Mouse (Mus musculus) liver, embryonic 12.5 days (tissue): ENCODE results near the gene Ccdc186. TPM values are rescaled to one million over a fixed set of nuclear protein-coding genes. Genes with fewer than 3 reads are reported as not detected.
"Not testable (repeated sequence)": the region's sequence is repeated elsewhere in the genome, so short reads cannot be mapped to it uniquely, and the experiment has no call there.

Experiments used
- ATAC-seq: fragments of 200-750 bp; cut with Nextera tagmentation; 2 replicates; pipeline ENCODE4 v1.8.0; 2017; ENCODE audit warnings: moderate number of reproducible peaks, mild to moderate bottlenecking, moderate library complexity
- H3K27ac ChIP-seq: fragments of 300-500 bp; sonication (generic); 2 replicates; pipeline ENCODE4 v1.5.1; 2016; ENCODE audit warnings: mild to moderate bottlenecking
- H3K27me3 ChIP-seq: fragments of 300-500 bp; sonication (generic); replicated peaks from 2 replicates; pipeline ENCODE4 v1.6.1; 2016; ENCODE audit warnings: mild to moderate bottlenecking, moderate library complexity
- H3K36me3 ChIP-seq: fragments of 300-500 bp; sonication (generic); 2 replicates; pipeline ENCODE4 v1.6.1; 2016; ENCODE audit warnings: mild to moderate bottlenecking, moderate library complexity
- H3K4me1 ChIP-seq: fragments of 300-500 bp; sonication (generic); 2 replicates; pipeline ENCODE4 v1.6.1; 2016
- H3K4me2 ChIP-seq: fragments of 300-500 bp; sonication (generic); 2 replicates; pipeline ENCODE4 v1.6.1; 2016; ENCODE audit warnings: mild to moderate bottlenecking, moderate library complexity
- H3K4me3 ChIP-seq: fragments of 300-500 bp; sonication (generic); 2 replicates; pipeline ENCODE4 v1.5.1; 2016; ENCODE audit warnings: mild to moderate bottlenecking, moderate library complexity
- H3K9ac ChIP-seq: fragments of 300-500 bp; sonication (generic); 2 replicates; pipeline ENCODE4 v1.6.1; 2016; ENCODE audit warnings: mild to moderate bottlenecking, moderate library complexity
- H3K9me3 ChIP-seq: fragments of 300-500 bp; sonication (generic); replicated peaks from 2 replicates; pipeline ENCODE4 v1.6.1; 2016; ENCODE audit warnings: mild to moderate bottlenecking, moderate library complexity
- WGBS: fragments of 180-500 bp; shearing (Covaris S2); methylation state at CpG from one replicate; pipeline ENCODE4 v1.1.7; 2016; ENCODE audit not compliant: insufficient replicate concordance; 5-methylcytosine and 5-hydroxymethylcytosine counted together
- polyA plus RNA-seq: library from polyadenylated mRNA; unstranded; fragments of >200 nt; fragmentation: Nextera tagmentation; extraction: Ambion mirVana; gene quantifications from 2 replicates; pipeline ENCODE4 v1.2.1, GENCODE M21; 2016

Gene Ccdc186
- polyA plus RNA-seq, 1 experiment from 2014 or later = 7.7 TPM

- WGBS = 26% methylated on average over 8 of the region's 8 CpGs
- peak overlapping the region; percentile 88; the same call in 1 of the 2 replicates for H3K27ac ChIP-seq
- peaks cover 45% of the 10 kb centered on the region for H3K4me1 ChIP-seq
- no peak overlapping the region for H3K4me3 ChIP-seq
- no peaks in the 10 kb centered on the region for H3K9me3 ChIP-seq
- H3K36me3 ChIP-seq = peaks cover 84% of the 10 kb centered on the region
- H3K4me2 ChIP-seq = peak overlapping the region; percentile 56
- H3K9ac ChIP-seq = no peak overlapping the region; the same call in 1 of the 2 replicates
- H3K27me3 ChIP-seq = no peaks in the 10 kb centered on the region
- peak; percentile 57 for ATAC-seq
Observed at GRCm38 (mm10) chr19:56800226-56800625, 21.8 kb downstream of the Ccdc186 start.

DNA sequence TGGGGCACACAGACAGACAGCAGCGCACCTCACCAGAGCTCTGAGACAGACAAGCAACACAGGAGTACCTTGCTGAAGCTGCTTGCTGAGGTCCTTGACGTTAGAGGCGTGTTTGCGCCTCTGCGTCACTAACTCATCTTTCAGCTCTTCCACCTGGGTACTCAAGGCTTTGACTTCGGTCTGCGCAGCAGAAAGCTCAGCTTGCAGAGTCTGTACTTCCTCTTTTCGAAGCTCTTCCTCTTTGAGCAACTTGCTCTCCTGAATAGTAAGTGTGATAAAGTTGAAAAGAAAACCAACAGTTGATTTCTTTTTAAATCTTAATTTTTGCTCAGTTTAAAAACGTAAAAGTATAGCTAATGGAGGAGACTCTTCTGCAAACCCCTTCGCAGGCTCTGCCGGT lies 24.6 kb downstream of the Ccdc186 start:
- Histone ChIP-seq H3K4me2 (no peak overlapping the region), H3K9me3 (no peaks in the 10 kb centered on the region), H3K27me3 (no peaks in the 10 kb centered on the region), H3K27ac (no peak overlapping the region), H3K9ac (no peak overlapping the region), H3K4me1 (peaks cover 30% of the 10 kb centered on the region), H3K36me3 (peaks cover 88% of the 10 kb centered on the region), H3K4me3 (no peak overlapping the region)
- WGBS = 64% methylated on average over 11 of the region's 11 CpGs
- no peak for ATAC-seq

DNA sequence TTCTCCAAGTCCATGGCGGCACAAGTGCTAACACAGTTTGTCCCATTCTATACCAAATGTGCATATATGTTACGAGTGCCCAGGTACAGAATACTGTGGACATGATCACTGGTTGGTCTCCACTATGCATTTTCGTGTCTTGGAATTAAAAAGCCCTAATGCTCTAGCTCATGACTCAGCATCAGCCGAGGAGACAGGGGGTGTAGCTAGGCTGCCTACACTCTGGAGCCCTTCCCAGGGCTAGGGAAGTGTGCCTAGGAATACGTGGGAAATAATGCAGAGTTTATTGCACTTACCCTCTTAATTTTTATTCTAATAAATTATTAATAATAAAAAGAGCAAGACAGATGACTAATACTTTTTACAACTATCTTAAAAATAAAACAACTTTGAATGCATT lies 33.0 kb downstream of the Ccdc186 start:
- Histone ChIP-seq H3K4me2 (no peak overlapping the region), H3K9ac (no peak overlapping the region), H3K4me1 (no peaks in the 10 kb centered on the region), H3K36me3 (peaks cover 60% of the 10 kb centered on the region), H3K27me3 (no peaks in the 10 kb centered on the region), H3K9me3 (no peaks in the 10 kb centered on the region), H3K4me3 (no peak overlapping the region), H3K27ac (no peak overlapping the region)
- ATAC-seq = no peak
- WGBS = 75% methylated on average over 5 of the region's 5 CpGs

GRCm38 (mm10) chr19:56787911-56788310 lies 34.1 kb downstream of the Ccdc186 start:
- Histone ChIP-seq H3K4me3 (no peak overlapping the region), H3K9ac (no peak overlapping the region), H3K9me3 (no peaks in the 10 kb centered on the region), H3K27ac (no peak overlapping the region), H3K4me1 (no peaks in the 10 kb centered on the region), H3K36me3 (peaks cover 52% of the 10 kb centered on the region), H3K27me3 (no peaks in the 10 kb centered on the region), H3K4me2 (no peak overlapping the region)
- 83% methylated on average over 7 of the region's 7 CpGs for WGBS
- no peak for ATAC-seq

DNA sequence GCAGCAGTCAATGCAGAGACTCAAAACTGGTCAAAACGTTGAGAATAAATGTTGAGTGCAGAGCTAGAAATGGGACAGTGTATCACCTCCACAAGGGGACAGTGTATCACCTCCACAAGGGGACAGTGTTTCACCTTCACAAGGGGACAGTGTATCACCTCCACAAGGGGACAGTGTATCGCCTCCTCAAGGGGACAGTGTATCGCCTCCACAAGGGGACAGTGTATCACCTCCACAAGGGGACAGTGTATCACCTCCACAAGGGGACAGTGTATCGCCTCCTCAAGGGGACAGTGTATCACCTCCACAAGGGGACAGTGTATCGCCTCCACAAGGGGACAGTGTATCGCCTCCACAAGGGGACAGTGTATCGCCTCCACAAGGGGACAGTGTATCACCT lies 43.5 kb downstream of the Ccdc186 start:
- ATAC-seq, H3K9me3 ChIP-seq: not testable (repeated sequence)
- WGBS = 84% methylated on average over 7 of the region's 7 CpGs

DNA sequence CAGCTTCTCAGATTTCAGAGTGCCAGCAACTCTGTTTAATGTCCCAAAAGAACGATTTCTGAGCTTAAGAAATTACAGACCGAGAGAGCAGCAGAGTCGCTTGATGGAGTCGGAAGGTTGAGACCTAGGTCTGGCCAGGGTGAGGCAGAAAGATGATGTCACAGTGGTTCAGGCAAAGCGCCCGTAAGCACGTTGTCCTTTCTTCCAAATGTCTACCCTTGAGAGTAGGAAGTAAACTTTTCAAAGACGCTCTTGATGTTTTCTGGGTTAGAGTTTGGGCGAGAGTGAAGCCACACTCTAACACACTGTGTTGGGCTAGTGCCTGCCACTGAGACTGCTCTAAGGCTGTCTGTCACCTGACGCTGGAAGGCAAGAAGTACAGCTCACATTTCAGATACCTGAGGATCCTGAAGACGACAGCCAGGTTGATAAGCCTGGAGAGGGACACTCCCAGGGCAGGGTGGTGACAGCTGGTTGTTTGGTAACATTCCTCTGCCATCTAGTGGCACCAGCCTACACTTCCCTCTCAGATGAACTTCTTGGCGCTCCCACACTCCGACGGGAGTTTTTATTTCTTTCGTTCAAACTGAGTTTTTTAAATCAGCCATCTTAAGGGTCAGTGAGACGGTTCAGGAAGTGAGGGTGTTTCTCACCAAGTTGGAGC lies 45.1 kb downstream of the Ccdc186 start:
- no peak for ATAC-seq
- Histone ChIP-seq H3K4me1 (peaks cover 6% of the 10 kb centered on the region; the same call in 1 of the 2 replicates), H3K4me3 (no peak overlapping the region), H3K9ac (no peak overlapping the region), H3K27me3 (peaks cover 43% of the 10 kb centered on the region), H3K36me3 (no peaks in the 10 kb centered on the region), H3K9me3 (no peaks in the 10 kb centered on the region), H3K27ac (no peak overlapping the region), H3K4me2 (no peak overlapping the region)
- 29% methylated on average over 16 of the region's 16 CpGs for WGBS

More for the DNA sequence above, 43.5 kb downstream of the Ccdc186 start:
- H3K27me3 ChIP-seq = peaks cover 43% of the 10 kb centered on the region
- H3K36me3 ChIP-seq, H3K9ac ChIP-seq, H3K4me3 ChIP-seq, H3K4me1 ChIP-seq, H3K27ac ChIP-seq, H3K4me2 ChIP-seq: not testable (repeated sequence)

GRCm38 (mm10) chr19:56775893-56776718 lies 45.9 kb downstream of the Ccdc186 start:
- Histone ChIP-seq H3K27me3 (peaks cover 49% of the 10 kb centered on the region), H3K4me3 (no peak overlapping the region), H3K27ac (no peak overlapping the region), H3K4me2 (peak overlapping the region; percentile 45), H3K9me3 (no peaks in the 10 kb centered on the region), H3K9ac (no peak overlapping the region), H3K4me1 (peaks cover 6% of the 10 kb centered on the region; the same call in 1 of the 2 replicates), H3K36me3 (no peaks in the 10 kb centered on the region)
- WGBS = 10% methylated on average over 18 of the region's 18 CpGs
- no peak for ATAC-seq

DNA sequence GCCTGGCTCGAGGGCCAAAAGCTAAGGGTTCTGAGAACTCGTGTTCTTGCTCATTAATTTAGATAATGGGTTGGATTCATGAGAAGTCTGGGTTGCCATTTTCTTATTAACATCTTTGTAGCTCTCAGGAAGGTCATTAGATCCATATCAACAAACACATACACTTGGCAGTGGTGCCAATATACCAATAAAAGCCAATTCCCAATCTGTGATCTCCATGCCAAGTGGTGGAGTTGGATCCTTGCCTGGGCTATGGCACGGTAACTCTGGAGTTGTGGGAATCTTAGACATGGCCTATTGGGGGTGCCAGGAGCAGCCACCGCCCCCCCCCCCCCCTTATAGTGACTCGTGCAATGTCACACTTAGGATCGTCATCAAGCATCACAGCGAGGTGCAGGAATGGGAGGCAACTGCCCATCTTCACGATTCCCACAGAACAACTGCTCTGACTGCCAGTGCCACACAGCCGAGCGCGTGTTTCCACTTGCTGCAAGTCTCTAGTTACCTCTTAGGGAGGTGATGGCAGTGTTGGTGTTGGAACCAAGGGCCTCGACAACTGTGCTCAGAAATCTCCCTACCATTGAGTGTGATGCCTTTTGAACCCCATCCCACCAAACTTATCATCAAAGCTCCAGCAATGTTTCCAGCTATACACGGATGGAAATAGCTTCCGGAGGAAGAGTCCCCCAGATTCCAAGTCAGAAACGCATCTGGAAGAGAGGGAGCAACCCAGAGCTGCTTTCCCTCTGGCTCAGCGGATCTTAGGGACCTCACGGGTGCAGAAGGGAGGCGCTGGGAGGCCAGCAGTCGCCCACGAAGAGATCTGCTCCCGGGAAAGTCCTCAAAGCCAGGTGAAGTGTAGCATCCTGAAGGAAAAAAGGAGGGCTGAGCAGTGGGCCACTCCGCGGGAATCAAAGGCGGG lies 46.8 kb downstream of the Ccdc186 start:
- Histone ChIP-seq H3K9ac (no peak overlapping the region), H3K4me3 (no peak overlapping the region), H3K27ac (no peak overlapping the region), H3K9me3 (no peaks in the 10 kb centered on the region), H3K36me3 (no peaks in the 10 kb centered on the region), H3K4me2 (peak overlapping the region; percentile 45), H3K4me1 (peaks cover 6% of the 10 kb centered on the region; the same call in 1 of the 2 replicates), H3K27me3 (peaks cover 49% of the 10 kb centered on the region)
- ATAC-seq = no peak
- WGBS = 32% methylated on average over 24 of the region's 24 CpGs

DNA sequence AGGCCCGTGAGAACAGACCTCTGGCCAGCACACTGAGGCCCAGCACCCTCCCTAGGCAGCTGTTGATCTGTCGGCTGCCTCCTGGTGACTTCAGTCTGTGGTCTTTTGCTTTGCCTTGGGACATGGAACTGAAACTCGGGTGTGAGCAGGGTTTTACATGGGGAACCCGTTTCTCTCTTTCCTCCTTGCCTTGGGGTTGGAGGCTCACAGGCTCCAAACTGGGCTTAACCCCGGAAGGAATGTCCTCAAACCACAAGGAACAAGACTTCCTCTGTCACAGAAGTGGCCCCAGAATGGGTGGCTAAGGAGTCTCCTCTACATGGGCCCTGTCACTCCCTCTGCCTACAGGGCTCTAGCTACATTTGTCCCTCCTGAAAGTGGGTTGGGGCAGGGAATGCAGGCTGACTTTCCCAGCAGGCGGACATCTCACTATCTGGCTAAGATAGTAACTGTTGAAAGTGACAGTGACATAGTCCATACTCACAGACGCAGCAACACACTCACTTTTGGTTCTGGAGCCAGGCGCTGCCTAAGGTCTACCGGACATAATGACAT lies 47.5 kb downstream of the Ccdc186 start:
- Histone ChIP-seq H3K9ac (no peak overlapping the region), H3K27me3 (peaks cover 49% of the 10 kb centered on the region), H3K4me1 (peaks cover 6% of the 10 kb centered on the region; the same call in 1 of the 2 replicates), H3K36me3 (no peaks in the 10 kb centered on the region), H3K4me3 (no peak overlapping the region), H3K9me3 (no peaks in the 10 kb centered on the region), H3K4me2 (no peak overlapping the region), H3K27ac (no peak overlapping the region)
- ATAC-seq = no peak
- WGBS = 38% methylated on average over 9 of the region's 9 CpGs

GRCm38 (mm10) chr19:56773393-56773971 lies 48.5 kb downstream of the Ccdc186 start:
- 70% methylated on average over 10 of the region's 10 CpGs for WGBS
- no peak overlapping the region for H3K4me2 ChIP-seq
- H3K9ac ChIP-seq = no peak overlapping the region

DNA sequence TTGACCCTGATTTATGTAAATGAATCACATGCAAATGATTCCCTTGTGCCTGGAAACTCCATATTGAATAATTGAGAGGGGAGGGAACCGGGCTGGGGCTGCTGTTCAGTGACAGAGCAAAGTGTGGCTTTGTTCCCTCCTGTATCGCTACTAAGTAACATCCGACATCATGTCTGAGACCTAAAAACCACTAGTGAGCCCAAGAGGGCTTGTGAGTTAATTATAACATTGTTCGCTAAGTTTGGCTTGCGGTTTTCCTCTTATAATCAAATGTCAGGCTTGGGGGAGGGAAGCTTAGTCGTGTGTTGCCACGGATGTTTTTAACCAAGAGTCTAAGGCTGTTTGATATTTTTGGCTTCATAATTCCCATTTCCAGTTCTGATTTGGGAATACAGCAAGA lies 49.8 kb downstream of the Ccdc186 start:
- no peak for ATAC-seq
- no peaks in the 10 kb centered on the region for H3K9me3 ChIP-seq

More at GRCm38 (mm10) chr19:56773393-56773971, 48.5 kb downstream of the Ccdc186 start:
- no peak overlapping the region for H3K4me3 ChIP-seq
- H3K36me3 ChIP-seq = no peaks in the 10 kb centered on the region
- H3K4me1 ChIP-seq = peaks cover 6% of the 10 kb centered on the region; the same call in 1 of the 2 replicates
- H3K9me3 ChIP-seq = no peaks in the 10 kb centered on the region
- H3K27ac ChIP-seq = no peak overlapping the region
- no peak for ATAC-seq
- H3K27me3 ChIP-seq = peaks cover 49% of the 10 kb centered on the region

More for the DNA sequence above, 49.8 kb downstream of the Ccdc186 start:
- Histone ChIP-seq H3K4me1 (peaks cover 6% of the 10 kb centered on the region; the same call in 1 of the 2 replicates), H3K4me2 (no peak overlapping the region), H3K4me3 (no peak overlapping the region), H3K27ac (no peak overlapping the region), H3K27me3 (peaks cover 38% of the 10 kb centered on the region), H3K9ac (no peak overlapping the region), H3K36me3 (no peaks in the 10 kb centered on the region)
- WGBS = 63% methylated on average over 7 of the region's 7 CpGs
